Mouse (Mus musculus): ENCODE results near the gene Smok3a. TPM values are rescaled to one million over a fixed set of nuclear protein-coding genes. Genes with fewer than 3 reads are reported as not detected.

Gene Smok3a
- not detected in 2 replicates for polyA plus RNA-seq (2015; fragmentation: Nextera tagmentation; extraction: Ambion mirVana)

DNA sequence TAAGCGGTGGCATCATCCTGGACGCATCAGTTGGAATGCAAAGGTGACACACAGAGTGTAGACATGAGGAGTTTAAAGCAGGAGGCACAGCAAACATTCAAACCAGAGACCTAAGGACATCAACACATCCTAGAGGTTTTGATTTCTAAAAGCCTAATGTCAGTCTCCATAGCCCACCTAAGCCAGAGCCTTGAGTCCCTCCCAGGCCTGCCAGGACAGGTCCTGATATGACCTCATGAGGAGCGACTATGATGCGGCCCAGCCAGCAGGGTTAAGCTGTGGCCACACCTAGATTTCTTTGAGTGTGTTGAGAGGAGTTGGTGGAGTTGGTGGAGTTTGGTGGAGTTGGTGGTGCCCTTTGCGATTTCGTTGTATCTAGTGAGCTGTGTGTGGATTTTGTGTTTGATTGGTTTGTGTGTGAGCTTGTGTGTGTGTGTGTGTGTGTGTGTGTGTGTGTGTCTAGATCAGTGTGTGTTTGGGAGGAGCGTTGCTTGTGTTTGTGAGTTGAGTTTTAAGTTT lies at the start of gene Smok3a, which contains the start of gene Smok3b:
Smok3a (plus strand) TSS at position 301 of the 519 bp plus-strand sequence.
Smok3b (plus strand) TSS at position 469 of the 519 bp plus-strand sequence.

DNA sequence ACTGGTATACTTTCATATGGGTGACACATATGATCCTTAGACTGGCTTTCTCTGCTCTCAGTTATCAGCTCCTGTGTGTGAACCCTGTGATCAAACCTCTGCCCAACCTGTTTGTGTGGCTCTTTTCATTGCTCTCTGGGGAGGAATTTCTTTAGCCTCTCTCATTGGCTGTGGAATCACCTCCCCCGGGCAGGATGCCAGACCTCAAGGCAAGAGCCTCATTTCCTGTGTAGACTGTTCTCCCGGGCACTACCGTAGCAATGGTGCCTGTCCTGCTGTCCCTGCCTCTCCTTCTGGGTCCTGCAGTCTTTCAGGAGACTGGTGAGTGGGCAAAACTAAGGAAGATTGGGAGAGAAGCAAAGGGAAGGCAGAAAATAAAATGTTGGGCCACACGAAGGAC lies 39.8 kb upstream of the Smok3a start, which contains the start of gene Azgp1:
Azgp1 (plus strand) TSS at position 221 of the 400 bp plus-strand sequence.

DNA sequence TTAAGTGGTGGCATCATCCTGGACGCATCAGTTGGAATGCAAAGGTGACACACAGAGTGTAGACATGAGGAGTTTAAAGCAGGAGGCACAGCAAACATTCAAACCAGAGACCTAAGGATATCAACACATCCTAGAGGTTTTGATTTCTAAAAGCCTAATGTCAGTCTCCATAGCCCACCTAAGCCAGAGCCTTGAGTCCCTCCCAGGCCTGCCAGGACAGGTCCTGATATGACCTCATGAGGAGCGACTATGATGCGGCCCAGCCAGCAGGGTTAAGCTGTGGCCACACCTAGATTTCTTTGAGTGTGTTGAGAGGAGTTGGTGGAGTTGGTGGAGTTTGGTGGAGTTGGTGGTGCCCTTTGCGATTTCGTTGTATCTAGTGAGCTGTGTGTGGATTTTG lies 31.8 kb downstream of the Smok3a start, which contains the start of gene Smok3c:
Smok3c (plus strand) TSS at position 301 of the 400 bp plus-strand sequence.

Other genes starting within 250 kb of the Smok3a start
- gene Ppp1r35, start 242.4 kb upstream of the Smok3a start, polyA plus RNA-seq (2015; fragmentation: Nextera tagmentation; extraction: Ambion mirVana): 13.6 and 19.4 TPM in 2 replicates
- gene Mepce, start 233.6 kb upstream of the Smok3a start, polyA plus RNA-seq (2015; fragmentation: Nextera tagmentation; extraction: Ambion mirVana): 5.2 and 7.2 TPM in 2 replicates
- 6.5 and 7.4 TPM in 2 replicates for gene Zcwpw1, start 233.5 kb upstream of the Smok3a start, polyA plus RNA-seq (2015; fragmentation: Nextera tagmentation; extraction: Ambion mirVana)
- 2.2 and 3.2 TPM in 2 replicates for gene Pilra, start 185.0 kb upstream of the Smok3a start, polyA plus RNA-seq (2015; fragmentation: Nextera tagmentation; extraction: Ambion mirVana)
- gene Pilrb1, start 163.2 kb upstream of the Smok3a start, polyA plus RNA-seq (2015; fragmentation: Nextera tagmentation; extraction: Ambion mirVana): 0.94 and 1.7 TPM in 2 replicates
- 4.2 and 4.9 TPM in 2 replicates for gene Pilrb2, start 149.4 kb upstream of the Smok3a start, polyA plus RNA-seq (2015; fragmentation: Nextera tagmentation; extraction: Ambion mirVana)
- gene Cyp3a13, start 99.6 kb upstream of the Smok3a start, polyA plus RNA-seq (2015; fragmentation: Nextera tagmentation; extraction: Ambion mirVana): 0.05 and 0.11 TPM in 2 replicates
- 2.6 and 2.8 TPM in 2 replicates for gene Gjc3, start 58.2 kb upstream of the Smok3a start, polyA plus RNA-seq (2015; fragmentation: Nextera tagmentation; extraction: Ambion mirVana)
- gene Azgp1, start 39.7 kb upstream of the Smok3a start, polyA plus RNA-seq (2015; fragmentation: Nextera tagmentation; extraction: Ambion mirVana): 0.11 and 0.55 TPM in 2 replicates
- not detected in 2 replicates for gene Smok3b, start 168 bp downstream of the Smok3a start, polyA plus RNA-seq (2015; fragmentation: Nextera tagmentation; extraction: Ambion mirVana)
- gene Smok3c, start 31.9 kb downstream of the Smok3a start, polyA plus RNA-seq (2015; fragmentation: Nextera tagmentation; extraction: Ambion mirVana): not detected in 2 replicates
- 5.0 and 5.2 TPM in 2 replicates for gene Zkscan1, start 63.8 kb downstream of the Smok3a start, polyA plus RNA-seq (2015; fragmentation: Nextera tagmentation; extraction: Ambion mirVana)
- 21.8 and 23.8 TPM in 2 replicates for gene Zscan21, start 95.6 kb downstream of the Smok3a start, polyA plus RNA-seq (2015; fragmentation: Nextera tagmentation; extraction: Ambion mirVana)
- 7.8 and 9.0 TPM in 2 replicates for gene Zfp113, start 134.5 kb downstream of the Smok3a start, polyA plus RNA-seq (2015; fragmentation: Nextera tagmentation; extraction: Ambion mirVana)
- gene Cops6, start 139.8 kb downstream of the Smok3a start, polyA plus RNA-seq (2015; fragmentation: Nextera tagmentation; extraction: Ambion mirVana): 227 and 247 TPM in 2 replicates
- 9.2 and 9.3 TPM in 2 replicates for gene Ap4m1, start 150.7 kb downstream of the Smok3a start, polyA plus RNA-seq (2015; fragmentation: Nextera tagmentation; extraction: Ambion mirVana)
- 32.0 and 36.3 TPM in 2 replicates for gene Mcm7, start 151.2 kb downstream of the Smok3a start, polyA plus RNA-seq (2015; fragmentation: Nextera tagmentation; extraction: Ambion mirVana)
- 33.2 and 37.7 TPM in 2 replicates for gene Taf6, start 166.2 kb downstream of the Smok3a start, polyA plus RNA-seq (2015; fragmentation: Nextera tagmentation; extraction: Ambion mirVana)
- 17.2 and 20.2 TPM in 2 replicates for gene Cnpy4, start 166.2 kb downstream of the Smok3a start, polyA plus RNA-seq (2015; fragmentation: Nextera tagmentation; extraction: Ambion mirVana)
- gene Mblac1, start 173.1 kb downstream of the Smok3a start, polyA plus RNA-seq (2015; fragmentation: Nextera tagmentation; extraction: Ambion mirVana): 7.0 and 7.1 TPM in 2 replicates
- gene Nxpe5, start 204.6 kb downstream of the Smok3a start, polyA plus RNA-seq (2015; fragmentation: Nextera tagmentation; extraction: Ambion mirVana): 0.97 and 1.1 TPM in 2 replicates
- gene Lamtor4, start 234.2 kb downstream of the Smok3a start, polyA plus RNA-seq (2015; fragmentation: Nextera tagmentation; extraction: Ambion mirVana): 71.2 and 72.6 TPM in 2 replicates
- 1.3 and 2.8 TPM in 2 replicates for gene BC037034, start 242.8 kb downstream of the Smok3a start, polyA plus RNA-seq (2015; fragmentation: Nextera tagmentation; extraction: Ambion mirVana)